Mouse (Mus musculus) megakaryocyte, embryonic 14.5 days (primary cell): Measurements from ENCODE around the gene Hdc.

ENCODE experiments used
- FLI1 ChIP-seq: IDR thresholded peaks from 2 replicates; pipeline ENCODE4 v1.6.1; 2012; ENCODE audit warnings: low read length, inconsistent platforms, mixed read lengths
- GATA1 ChIP-seq: IDR thresholded peaks from 3 replicates; pipeline ENCODE4 v1.6.1; 2012; ENCODE audit warnings: mixed read lengths, low read length, inconsistent platforms, borderline replicate concordance

DNA sequence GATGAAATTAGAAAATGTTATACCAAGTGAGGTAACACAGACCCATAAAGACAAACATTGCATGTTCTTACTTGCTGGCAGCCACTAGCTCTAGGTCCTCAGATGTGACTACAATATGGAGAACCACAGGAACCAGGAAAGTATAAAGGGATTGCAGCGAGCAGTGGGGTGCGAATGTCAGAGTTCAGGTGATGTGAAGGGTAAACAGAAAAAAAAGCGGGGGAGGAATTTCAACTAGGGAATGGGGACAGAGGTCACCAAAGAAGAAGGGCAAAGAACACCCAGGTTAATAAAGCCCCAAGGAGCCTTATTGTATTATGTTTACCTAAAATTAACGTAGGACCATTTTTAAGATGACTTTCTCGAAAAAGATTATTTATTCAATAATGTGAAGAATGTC, 73.8 kb downstream of the Hdc start:
- TF ChIP-seq GATA1 = no peak
- no peak for TF ChIP-seq FLI1
